Mouse (Mus musculus): ENCODE data around the gene Cfap298.

Cfap298 gene

DNA sequence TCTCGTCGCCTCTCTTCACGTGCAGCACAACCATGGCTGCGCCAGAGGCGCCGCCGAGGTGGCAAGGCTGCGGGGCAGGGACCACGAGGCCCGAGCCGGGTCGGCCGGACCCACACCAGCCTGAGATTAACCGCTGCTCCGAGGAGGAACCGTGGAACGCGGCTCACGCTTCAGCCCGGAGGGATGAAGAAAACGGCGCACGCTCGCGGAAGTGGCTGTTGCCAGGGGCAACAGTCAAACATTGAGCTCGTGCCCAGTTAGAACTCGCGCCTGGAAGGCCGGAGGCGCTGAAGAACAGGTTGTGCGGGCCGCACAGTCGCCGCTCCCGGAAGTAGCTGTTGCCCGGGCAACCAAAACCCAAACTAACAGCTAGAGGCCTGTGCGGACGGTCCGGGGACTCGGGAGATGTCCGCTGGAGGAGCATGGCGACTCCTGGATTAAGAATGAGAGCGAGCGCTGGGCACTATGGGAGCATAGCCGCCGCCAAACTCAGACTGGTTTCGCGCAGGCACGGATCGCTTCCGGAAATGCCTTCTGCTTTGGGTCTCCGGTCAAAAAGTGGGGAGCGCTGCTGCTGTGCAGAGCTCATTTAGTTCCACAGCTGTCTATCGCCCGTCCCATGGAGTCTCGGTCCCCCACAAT is at the start of gene Cfap298:
TSS of gene Cfap298 (minus strand) at position 428 of the 642 bp plus-strand sequence.
- in situ Hi-C loops (cut with MboI, MseI): loop anchor here (5.0 to 10.0 kb wide), 2 partner anchors 77 to 140 kb away; partner anchors contain the start of gene Synj1 (in 1 of the 2)

DNA sequence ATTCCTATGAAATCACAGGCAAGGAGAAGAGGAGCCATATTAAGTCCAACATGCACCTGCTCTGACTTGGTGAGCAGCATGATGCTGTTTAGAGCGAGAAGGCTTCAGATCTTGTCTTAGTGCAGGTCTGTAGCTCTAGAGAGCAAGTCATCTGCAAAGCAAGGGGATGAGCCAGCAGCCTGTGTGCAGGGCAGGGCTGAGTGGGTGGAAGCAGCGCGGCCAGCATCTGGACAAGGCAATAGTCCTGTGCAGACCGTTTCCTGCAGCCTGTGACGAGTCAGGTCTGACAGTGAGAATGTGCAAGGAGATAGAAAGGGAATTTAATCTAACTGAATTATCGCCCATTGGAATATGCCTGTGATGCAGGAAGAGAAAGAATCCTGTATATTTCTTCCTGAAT is 36.1 kb upstream of the Cfap298 start:
- in situ Hi-C loops (cut with MboI, MseI): no loop called here

DNA sequence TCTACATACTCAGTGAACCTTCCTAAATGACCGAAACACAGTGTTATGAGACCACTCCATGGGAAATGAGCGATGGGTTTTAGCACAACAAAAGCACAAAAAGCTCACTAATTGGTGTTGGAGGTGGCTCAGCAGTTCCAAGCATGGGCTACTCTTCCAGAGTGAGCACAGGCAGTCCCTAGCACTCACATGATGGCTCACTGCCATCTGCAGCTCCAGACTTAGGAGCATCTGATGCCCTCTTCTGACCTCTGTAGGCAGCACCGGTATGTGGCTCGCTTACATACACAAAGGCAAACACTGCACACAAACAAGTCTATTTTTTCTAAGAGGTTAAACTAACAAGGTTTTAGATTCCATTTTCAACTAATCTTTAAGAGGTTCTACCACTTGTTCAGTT is 31.3 kb upstream of the Cfap298 start:
- in situ Hi-C loops (cut with MboI, MseI): loop anchor here in 1 of 2 experiments (10.0 kb wide), 1 partner anchor 561 kb away; no protein-coding TSS in a partner anchor

DNA sequence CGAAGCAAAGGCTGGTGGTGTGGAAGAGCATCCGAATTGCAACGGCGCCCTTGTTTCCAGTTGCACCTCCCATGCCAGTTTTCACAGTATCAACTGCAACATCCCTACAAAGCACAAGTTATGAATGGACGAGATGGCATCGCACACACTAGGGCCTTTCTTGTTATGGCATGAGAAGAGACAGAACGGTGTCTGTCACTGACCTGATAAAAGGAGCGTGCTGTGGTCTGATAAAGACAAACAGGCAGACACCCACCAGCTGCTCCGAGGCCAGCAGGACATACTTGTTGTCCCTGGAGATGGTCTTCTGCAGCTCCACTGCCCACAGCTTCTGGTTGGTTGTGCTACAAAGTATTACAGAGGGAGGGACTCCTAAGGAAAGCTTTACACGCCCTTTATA is 29.4 kb upstream of the Cfap298 start:
- in situ Hi-C loops (cut with MboI, MseI): loop anchor here in 1 of 2 experiments (10.0 kb wide), 1 partner anchor 560 kb away; no protein-coding TSS in a partner anchor

DNA sequence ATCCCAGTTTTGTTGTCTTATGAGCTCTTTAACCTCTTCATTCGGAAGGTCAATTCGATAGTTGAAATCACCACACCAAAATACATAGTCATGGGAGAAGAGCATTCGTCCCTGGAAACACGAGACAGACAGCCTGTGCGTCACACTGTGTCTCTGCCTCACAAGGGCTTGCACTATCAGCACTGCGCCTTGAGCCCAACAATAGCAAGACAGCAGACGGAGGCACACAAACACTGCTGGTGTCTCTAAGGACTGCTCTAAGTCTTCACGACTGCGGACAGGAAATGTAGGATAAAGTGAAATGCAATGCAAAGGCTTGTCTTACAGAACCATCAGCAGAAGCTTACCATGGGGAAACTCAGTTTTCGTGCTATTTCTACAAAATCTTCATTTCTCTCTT is 29.0 kb upstream of the Cfap298 start:
- in situ Hi-C loops (cut with MboI, MseI): loop anchor here in 1 of 2 experiments (10.0 kb wide), 1 partner anchor 559 kb away; no protein-coding TSS in a partner anchor

DNA sequence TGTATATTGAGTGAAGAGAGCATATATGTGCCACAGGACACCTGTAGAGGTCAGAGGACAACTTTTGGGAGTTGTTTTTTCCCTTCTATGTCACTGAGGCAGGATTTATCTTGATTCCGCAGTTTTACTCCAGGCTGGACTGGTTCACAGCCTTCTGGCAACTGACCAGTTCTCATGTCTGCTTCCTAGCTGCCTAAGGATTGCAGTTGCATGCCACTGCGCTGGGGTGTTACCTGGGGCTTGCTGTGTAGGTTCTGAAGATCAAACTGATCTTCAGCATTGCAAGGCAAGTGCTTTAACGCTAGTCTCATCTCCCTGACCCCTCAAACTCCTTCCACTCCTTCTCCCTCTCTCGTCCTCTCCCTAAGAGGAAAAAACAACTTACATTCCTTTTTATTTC is 28.3 kb upstream of the Cfap298 start:
- in situ Hi-C loops (cut with MboI, MseI): loop anchor here in 1 of 2 experiments (10.0 kb wide), 1 partner anchor 558 kb away; no protein-coding TSS in a partner anchor

DNA sequence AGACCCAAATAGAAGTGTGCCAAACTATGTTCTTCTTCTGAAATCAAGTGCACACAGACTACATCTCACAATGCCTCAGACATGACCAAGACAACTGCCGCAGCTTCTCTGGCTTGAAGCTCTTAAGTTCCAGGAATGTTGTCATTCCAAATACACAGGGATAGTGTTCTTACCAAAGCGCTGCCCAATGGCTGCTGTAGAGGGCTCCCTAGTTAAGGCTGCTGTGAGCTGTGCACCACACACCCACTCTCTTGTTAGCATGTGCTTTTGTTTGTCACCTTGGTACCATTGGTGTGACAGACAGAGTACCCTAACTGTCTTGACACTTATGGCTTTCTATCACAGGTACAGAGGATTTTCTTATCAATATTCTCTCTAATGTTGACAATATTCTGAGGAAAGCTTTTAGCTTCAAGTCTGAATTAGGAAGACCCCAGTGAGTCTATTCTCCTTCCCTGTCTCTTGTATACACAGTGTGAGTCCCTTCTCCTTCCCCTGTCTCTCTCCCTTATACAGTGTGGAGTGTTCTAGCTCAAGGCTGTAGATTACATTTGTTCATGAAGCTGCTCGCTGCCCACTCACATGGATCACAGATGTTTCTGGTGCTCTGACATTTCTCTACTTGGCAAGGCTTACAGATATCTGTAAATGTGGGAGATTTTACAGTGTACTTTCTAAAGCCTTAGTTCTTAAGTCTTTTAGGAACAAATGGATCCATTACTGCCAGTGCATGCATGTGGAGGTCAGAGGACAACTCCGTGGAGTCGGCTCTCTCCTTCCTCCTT is 23.6 kb upstream of the Cfap298 start:
- in situ Hi-C loops (cut with MboI, MseI): no loop called here

DNA sequence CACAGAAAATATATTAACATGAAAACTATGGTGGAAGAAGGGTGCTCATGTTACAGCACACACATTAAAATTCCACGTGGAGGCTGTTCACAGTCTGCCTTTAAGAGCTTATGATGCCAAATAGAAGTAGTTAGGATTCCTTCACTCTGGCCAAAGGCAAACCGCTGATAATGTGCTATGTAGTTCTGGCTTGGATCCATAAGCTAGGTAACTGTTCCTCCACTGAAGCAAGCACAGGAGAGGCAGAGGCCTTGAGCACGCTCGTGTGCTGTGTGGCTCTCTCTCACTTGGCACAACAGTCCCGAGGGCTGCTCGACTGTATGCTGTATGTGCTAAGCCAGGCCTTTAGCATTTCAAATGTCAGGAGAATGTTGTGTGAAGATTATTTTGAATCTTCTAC is 20.6 kb upstream of the Cfap298 start:
- in situ Hi-C loops (cut with MboI, MseI): no loop called here

DNA sequence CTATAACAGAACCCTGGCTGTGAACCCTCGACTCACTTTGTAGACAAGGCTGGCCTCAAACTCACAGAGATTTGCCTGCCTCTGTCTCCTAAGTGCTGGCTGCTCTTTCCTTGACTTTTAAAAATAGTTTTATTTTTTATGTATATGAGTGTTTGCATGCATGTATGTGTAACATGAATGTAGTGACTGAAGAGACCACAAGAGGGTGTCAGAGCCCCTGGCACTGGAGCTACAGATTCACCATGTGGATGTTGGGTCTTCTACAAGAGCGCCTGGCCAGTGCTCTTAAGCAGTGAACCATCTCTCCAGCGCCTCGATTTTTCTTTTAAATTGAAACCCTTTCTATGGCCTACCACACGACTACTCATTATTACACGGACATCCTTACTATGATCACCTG is 18.9 kb upstream of the Cfap298 start:
- in situ Hi-C loops (cut with MboI, MseI): no loop called here

DNA sequence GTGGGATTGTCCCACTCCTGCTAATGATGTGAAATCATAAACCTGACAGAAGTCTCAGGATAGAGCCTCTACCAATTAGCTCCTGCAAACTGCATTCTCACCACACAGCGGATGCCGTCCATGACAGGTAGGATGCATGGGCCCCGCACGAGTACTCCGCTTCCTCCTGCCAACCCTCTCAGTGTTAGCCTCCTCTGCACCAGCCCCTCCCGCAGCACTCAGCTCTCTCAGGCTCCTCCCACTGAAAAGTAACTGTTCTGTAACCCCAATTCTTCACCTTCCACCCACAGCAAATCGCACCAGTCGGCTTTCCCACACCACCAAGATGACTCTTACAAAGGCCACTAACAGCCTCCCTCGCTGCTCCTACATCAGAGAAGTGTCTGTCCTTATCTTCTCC is 18.2 kb upstream of the Cfap298 start:
- in situ Hi-C loops (cut with MboI, MseI): no loop called here

DNA sequence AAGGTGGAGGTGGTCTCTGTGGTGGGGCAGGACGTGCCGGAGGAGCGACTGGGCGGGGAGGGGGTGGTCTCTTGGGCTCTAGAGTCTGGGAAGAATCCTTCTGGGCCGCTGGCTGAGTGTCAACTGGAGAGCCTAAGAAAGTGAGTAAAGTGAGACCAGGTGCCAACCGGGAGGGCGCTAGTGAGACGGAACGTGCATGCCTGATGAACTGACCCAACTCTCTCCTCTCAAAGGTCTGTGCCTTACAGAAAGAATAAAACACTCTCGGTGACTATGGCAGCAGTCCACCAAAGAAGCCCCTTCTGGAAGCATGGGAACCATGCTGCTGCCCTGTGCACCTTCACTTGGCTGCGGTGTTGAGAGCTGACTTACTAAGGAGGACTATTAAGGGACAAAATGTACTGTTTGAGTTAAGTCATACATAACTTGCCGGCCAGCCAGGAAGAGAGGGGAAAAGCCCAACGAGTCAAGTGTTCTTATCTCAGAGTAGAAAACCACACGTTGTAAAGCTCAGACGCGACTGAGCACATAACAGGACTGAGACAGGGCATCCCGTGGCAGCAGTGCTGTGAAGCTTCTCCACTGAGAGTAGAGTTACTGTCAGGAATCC is 15.5 kb upstream of the Cfap298 start:
- in situ Hi-C loops (cut with MboI, MseI): no loop called here

DNA sequence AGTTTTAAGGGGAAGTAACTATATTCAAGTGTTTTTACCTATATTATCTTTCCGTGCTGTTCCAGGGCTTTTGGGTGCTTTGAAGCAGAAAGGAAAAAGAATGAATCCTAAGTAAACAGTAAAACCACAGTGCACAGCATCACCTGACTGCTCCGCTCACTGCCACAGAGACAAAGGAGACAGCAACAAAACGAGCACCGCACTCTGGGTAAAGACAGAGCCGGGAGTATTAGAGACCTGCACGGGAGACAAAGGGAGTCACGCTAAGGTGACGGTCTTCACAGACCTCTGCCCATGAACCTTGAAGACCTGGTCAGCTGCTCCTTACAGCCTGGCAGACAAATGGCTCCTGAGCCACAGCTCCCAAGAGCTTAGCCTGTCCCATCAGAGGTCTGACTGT is 12.1 kb upstream of the Cfap298 start:
- in situ Hi-C loops (cut with MboI, MseI): no loop called here

DNA sequence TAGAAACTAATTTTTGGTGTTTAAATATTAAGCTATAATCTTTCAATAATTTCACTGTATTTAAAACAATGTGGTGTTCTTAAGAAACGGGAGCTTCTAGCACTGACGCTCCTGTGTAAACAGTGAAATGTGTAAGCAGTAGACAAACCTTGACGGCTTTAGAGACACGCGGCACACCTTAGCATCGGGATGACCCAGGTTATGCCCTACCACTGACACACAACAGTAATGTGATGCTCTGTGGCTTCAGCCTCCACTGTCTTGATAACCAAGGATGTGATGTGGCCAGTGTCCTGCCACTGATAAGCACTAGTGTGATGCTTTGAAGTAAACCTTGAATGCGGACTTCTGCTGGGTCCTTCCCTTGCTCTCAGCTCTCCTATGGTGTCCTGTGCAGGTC is 6.3 kb upstream of the Cfap298 start:
- in situ Hi-C loops (cut with MboI, MseI): no loop called here

DNA sequence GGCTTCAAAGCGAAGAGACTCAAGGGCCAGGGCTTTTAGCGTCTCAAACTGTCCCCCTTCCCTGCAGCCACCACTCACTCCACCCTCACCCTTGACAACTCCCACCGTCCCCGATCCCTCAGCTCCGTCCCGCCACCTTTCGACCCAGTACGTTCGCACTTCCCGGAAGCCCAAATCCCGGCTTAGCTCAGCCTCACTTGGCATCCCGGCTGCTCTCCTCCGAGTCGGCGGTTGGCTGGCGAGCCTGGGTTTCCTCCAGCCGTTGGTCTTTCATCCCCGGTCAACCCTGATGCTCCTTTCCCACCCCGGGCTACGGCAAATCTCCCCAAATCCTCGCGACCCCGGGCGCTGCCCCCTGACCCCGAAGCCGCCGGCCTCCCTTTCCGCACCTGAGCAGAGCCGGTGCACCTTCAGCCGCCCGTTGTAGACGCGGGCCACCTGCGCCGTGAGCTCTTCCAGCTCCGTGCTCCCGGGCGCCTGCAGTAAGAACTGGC is 674 bp downstream of the Cfap298 start:
- in situ Hi-C loops (cut with MboI, MseI): loop anchor here in 1 of 2 experiments (10.0 kb wide), 1 partner anchor 141 kb away; no protein-coding TSS in a partner anchor

DNA sequence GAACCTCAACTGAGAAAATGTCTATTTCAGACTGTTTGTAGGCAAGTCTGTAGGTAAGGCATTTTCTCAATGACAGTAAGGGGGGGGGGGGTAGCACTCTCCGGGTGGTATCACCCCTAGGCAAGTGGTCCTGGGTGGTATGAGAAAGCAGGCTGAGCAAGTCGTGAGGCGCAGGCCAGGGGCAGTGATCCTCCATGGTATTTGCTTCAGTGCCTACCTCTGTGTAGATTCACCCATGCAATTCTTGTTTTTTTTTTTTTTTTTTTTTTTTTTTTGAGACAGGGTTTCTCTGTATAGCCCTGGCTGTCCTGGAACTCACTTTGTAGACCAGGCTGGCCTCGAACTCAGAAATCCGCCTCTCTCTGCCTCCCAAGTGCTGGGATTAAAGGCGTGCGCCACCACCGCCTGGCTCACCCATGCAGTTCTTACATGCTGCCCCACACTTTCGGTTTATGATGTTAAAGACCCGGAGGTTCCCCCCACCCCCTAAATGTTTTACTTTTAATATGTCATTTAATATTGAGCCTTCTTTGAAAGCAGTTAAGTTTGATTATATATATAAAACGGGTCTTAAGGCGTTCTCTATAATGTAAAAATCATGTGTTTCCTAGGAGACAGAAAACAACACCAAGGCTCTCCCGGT is 1.3 kb downstream of the Cfap298 start:
- in situ Hi-C loops (cut with MboI, MseI): loop anchor here in 1 of 2 experiments (10.0 kb wide), 1 partner anchor 141 kb away; no protein-coding TSS in a partner anchor

DNA sequence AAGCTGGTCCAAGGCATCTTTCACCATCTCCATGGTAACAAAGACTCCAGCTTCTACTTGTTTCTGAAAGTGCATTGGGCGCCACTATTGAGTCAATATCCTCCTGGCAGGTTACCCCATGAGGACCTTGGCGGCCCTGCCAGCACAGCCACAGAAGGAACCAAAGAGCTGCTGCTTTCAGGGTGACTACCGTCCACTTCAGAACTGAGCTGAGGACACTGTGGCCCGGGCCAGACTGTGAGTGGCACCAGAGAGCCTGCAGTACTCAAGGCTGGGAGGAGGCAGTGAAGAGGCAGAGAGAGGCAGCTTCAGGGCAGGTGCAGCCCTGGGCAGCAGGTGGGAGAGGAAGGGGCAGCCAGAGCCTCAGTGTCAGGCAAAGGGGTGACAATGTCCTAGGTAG is 7.5 kb downstream of the Cfap298 start:
- in situ Hi-C loops (cut with MboI, MseI): loop anchor here in 1 of 2 experiments (10.0 kb wide), 1 partner anchor 637 kb away; no protein-coding TSS in a partner anchor

DNA sequence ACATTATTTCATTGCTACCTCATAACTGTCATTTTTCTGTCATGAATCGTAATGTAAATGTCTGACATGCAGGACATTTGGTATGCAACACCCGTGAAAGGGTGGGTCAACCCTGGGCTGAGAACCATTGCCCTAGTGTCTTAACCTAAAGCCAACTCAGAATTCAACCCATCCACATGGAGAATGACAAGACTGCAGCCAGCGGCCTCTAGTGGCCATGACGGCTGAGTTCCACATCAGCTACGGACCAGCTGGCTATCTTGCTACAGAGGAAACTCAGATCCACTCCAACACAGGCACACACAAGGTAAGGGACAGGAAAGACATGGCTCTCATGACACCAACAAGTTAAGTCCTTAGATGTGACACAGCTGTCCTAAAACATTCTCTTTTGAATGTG is 9.5 kb downstream of the Cfap298 start:
- in situ Hi-C loops (cut with MboI, MseI): loop anchor here in 1 of 2 experiments (10.0 kb wide), 1 partner anchor 639 kb away; no protein-coding TSS in a partner anchor

DNA sequence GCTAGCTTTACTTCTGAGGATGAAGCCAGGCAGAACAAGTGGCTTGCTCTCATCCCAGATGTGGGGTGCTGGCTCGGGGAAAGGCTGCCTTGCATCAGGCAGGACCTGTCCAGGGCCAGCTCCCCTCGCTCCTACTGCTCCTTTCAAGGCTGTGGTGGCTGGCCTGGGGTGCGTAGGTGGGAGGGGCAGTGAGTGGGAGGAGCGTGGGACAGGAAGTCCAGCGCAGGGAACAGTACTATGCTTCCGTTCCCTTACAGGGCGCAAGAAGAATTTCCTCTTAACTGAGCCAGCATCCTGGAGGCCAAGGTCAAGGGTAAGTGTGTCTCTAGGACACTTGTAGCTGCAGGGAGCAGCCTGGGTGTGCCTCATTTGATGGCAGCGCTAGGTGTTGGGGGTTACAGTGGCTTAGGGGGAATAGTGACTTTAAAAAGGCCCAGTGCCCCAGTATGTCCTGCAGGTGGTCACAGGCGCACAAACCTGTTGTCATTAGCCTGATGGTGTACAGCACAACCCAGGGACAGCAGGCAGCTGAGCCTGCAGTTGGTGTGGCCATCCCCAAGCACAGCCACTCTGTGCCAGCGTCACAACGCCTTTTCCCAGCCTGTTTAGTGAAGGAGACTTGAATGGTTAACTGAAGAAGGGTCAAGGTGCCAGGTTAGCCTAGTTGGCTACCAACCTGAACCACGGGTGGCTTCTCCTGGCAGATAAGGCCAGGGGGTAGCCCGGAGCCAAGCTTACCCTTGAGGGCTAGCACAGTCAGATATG is 10.1 kb downstream of the Cfap298 start:
- in situ Hi-C loops (cut with MboI, MseI): loop anchor here in 1 of 2 experiments (10.0 kb wide), 1 partner anchor 640 kb away; no protein-coding TSS in a partner anchor

DNA sequence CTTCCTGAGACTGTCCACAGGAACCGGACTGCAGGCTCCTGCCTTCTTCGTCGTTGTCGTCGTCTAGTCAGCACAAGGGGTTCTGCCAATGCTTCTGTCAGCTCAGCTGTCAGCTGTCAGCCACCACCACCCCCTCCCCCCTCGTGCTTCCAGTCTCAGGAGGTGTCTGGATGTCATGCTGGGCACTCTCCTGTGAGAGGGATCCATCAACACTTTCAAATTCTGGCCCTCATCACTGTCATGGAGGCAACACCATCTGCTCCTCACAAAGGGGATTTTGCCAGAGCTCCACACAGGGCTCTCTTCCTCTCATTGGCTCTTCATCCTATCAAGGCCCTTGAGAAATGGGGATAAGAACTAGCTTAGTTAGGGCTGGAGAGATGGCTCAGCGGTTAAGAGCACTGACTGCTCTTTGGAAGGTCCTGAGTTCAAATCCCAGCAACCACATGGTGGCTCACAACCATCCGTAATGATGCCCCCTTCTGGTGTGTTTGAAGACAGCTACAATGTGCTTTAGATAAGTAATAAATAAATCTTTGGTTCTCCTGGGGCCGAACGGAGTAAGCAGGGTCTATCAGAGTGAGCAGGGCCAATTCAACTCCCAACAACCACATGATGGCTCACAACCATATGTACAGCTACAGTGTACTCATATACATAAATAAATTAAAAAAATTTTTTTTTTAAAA is 13.3 kb downstream of the Cfap298 start:
- in situ Hi-C loops (cut with MboI, MseI): loop anchor here in 1 of 2 experiments (10.0 kb wide), 1 partner anchor 643 kb away; no protein-coding TSS in a partner anchor

DNA sequence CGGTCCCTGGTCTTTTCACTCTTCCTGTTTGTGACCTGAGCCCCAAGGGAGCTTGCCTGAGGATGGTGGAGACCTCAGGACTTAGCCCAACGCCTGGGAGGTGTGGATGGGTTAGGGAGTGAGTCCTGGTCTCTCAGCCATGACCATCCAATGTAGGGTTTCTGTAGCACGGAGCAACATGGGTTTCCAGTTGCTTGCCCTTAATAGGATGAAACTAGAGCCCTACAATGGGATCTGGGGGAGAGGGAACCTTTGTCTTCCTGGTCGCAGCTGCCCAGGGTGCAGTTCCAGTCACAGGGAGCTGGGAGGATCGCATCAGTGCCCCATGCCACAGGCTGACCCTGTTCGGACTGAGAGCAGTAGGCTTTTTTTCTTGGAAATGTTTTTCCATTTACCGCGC is 17.8 kb downstream of the Cfap298 start:
- in situ Hi-C loops (cut with MboI, MseI): no loop called here
